Mouse (Mus musculus) ovary, postnatal 14 days (tissue): ENCODE measurements around the gene Naa80.

Experiments used
- DNase-seq: peaks from one replicate; pipeline ENCODE4 v3.0.0; 2022; ENCODE audit warnings: low spot score

The Naa80 gene

GRCm38 (mm10) chr9:107618778-107619545 lies 40.3 kb downstream of the Naa80 start:
- DNase-seq = no peak

- no peak for DNase-seq
Observed at GRCm38 (mm10) chr9:107619546-107619879, 40.8 kb downstream of the Naa80 start.

- DNase-seq = no peak
Observed at GRCm38 (mm10) chr9:107620954-107621353, 42.3 kb downstream of the Naa80 start.

GRCm38 (mm10) chr9:107624539-107624938 lies 45.9 kb downstream of the Naa80 start:
- no peak for DNase-seq

- no peak for DNase-seq
Observed at GRCm38 (mm10) chr9:107624951-107625350, 46.3 kb downstream of the Naa80 start.

GRCm38 (mm10) chr9:107625351-107626128 lies 46.9 kb downstream of the Naa80 start:
- no peak for DNase-seq

- DNase-seq = no peak
Observed at GRCm38 (mm10) chr9:107626158-107626843, 47.6 kb downstream of the Naa80 start.

GRCm38 (mm10) chr9:107626844-107627277 lies 48.2 kb downstream of the Naa80 start:
- DNase-seq = peak; percentile 77

- no peak for DNase-seq
Observed at GRCm38 (mm10) chr9:107627387-107628255, 48.9 kb downstream of the Naa80 start.

GRCm38 (mm10) chr9:107628721-107629410 lies 50.2 kb downstream of the Naa80 start:
- DNase-seq = no peak

- DNase-seq = no peak
Observed at GRCm38 (mm10) chr9:107629411-107629730, 50.7 kb downstream of the Naa80 start.

- DNase-seq = no peak
Observed at GRCm38 (mm10) chr9:107629901-107630425, 51.3 kb downstream of the Naa80 start.

GRCm38 (mm10) chr9:107630576-107630975 lies 51.9 kb downstream of the Naa80 start:
- no peak for DNase-seq

- no peak for DNase-seq
Observed at GRCm38 (mm10) chr9:107631311-107631826, 52.7 kb downstream of the Naa80 start.

- DNase-seq = no peak
Observed at GRCm38 (mm10) chr9:107631861-107632260, 53.2 kb downstream of the Naa80 start.

GRCm38 (mm10) chr9:107632478-107632877 lies 53.8 kb downstream of the Naa80 start:
- DNase-seq = no peak

- DNase-seq = peak; percentile 69
Observed at GRCm38 (mm10) chr9:107633091-107633660, 54.5 kb downstream of the Naa80 start.
